Mouse (Mus musculus) embryonic facial prominence, embryonic 15.5 days (tissue): ENCODE results near the gene Rbfox3. TPM values are rescaled to one million over a fixed set of nuclear protein-coding genes. Genes with fewer than 3 reads are reported as not detected.

Source experiments
- ATAC-seq: fragments of 200-750 bp; cut with Nextera tagmentation; 2 replicates; pipeline ENCODE4 v1.8.0; 2017; ENCODE audit warnings: low read depth, moderate TSS enrichment; ENCODE audit not compliant: insufficient number of reproducible peaks, low FRiP score, low TSS enrichment
- H3K27ac ChIP-seq: fragments of 300-500 bp; sonication (generic); replicated peaks from 2 replicates; pipeline ENCODE4 v1.5.1; 2015; ENCODE audit warnings: mild to moderate bottlenecking, inconsistent platforms
- H3K27me3 ChIP-seq: fragments of 300-500 bp; sonication (generic); 2 replicates; pipeline ENCODE4 v1.6.1; 2015; ENCODE audit warnings: inconsistent platforms
- H3K36me3 ChIP-seq: fragments of 300-500 bp; sonication (generic); 2 replicates; pipeline ENCODE4 v1.6.1; 2015; ENCODE audit warnings: mild to moderate bottlenecking, inconsistent platforms
- H3K4me1 ChIP-seq: fragments of 300-500 bp; sonication (generic); 2 replicates; pipeline ENCODE4 v1.6.1; 2015; ENCODE audit warnings: inconsistent platforms
- H3K4me2 ChIP-seq: fragments of 300-500 bp; sonication (generic); replicated peaks from 2 replicates; pipeline ENCODE4 v1.6.1; 2015; ENCODE audit warnings: mild to moderate bottlenecking, inconsistent platforms
- H3K4me3 ChIP-seq: fragments of 300-500 bp; sonication (generic); replicated peaks from 2 replicates; pipeline ENCODE4 v1.5.1; 2015; ENCODE audit warnings: mild to moderate bottlenecking, inconsistent platforms
- H3K9ac ChIP-seq: fragments of 300-500 bp; sonication (generic); 2 replicates; pipeline ENCODE4 v1.6.1; 2015; ENCODE audit warnings: inconsistent platforms
- H3K9me3 ChIP-seq: fragments of 300-500 bp; sonication (generic); replicated peaks from 2 replicates; pipeline ENCODE4 v1.6.1; 2016; ENCODE audit warnings: inconsistent platforms
- WGBS: fragments of 180-500 bp; shearing (Covaris S2); methylation state at CpG from one replicate; pipeline ENCODE4 v1.1.7; 2015; 5-methylcytosine and 5-hydroxymethylcytosine counted together
- polyA plus RNA-seq: library from polyadenylated mRNA; unstranded; fragments of >200 nt; fragmentation: Nextera tagmentation; extraction: Ambion mirVana; gene quantifications from 2 replicates; pipeline ENCODE4 v1.2.1, GENCODE M21; 2015

The Rbfox3 gene
- polyA plus RNA-seq, 1 experiment from 2014 or later = 0.55 TPM

GRCm38 (mm10) chr11:118493458-118493857, 417.9 kb downstream of the Rbfox3 start:
- no peak overlapping the region for H3K27ac ChIP-seq
- H3K4me1 ChIP-seq = peaks cover 14% of the 10 kb centered on the region

GRCm38 (mm10) chr11:118491230-118491629, 420.2 kb downstream of the Rbfox3 start:
- Histone ChIP-seq H3K36me3 (no peaks in the 10 kb centered on the region), H3K4me2 (no peak overlapping the region), H3K9ac (no peak overlapping the region), H3K4me3 (no peak overlapping the region), H3K9me3 (no peaks in the 10 kb centered on the region), H3K27me3 (peaks cover 9% of the 10 kb centered on the region), H3K27ac (no peak overlapping the region), H3K4me1 (peaks cover 11% of the 10 kb centered on the region)
- 84% methylated on average over 7 of the region's 7 CpGs for WGBS
- no peak for ATAC-seq

More at GRCm38 (mm10) chr11:118493458-118493857, 417.9 kb downstream of the Rbfox3 start:
- Histone ChIP-seq H3K4me2 (no peak overlapping the region), H3K9ac (no peak overlapping the region), H3K4me3 (no peak overlapping the region), H3K9me3 (no peaks in the 10 kb centered on the region), H3K36me3 (no peaks in the 10 kb centered on the region), H3K27me3 (peaks cover 9% of the 10 kb centered on the region)
- WGBS = 59% methylated on average over 2 of the region's 2 CpGs
- ATAC-seq = no peak

- H3K9ac ChIP-seq = no peak overlapping the region
- WGBS = 18% methylated on average over 22 of the region's 22 CpGs
- H3K4me1 ChIP-seq = peaks cover 13% of the 10 kb centered on the region
- no peak overlapping the region for H3K4me3 ChIP-seq
- H3K9me3 ChIP-seq = no peaks in the 10 kb centered on the region
- no peak for ATAC-seq
- peak overlapping the region; percentile 8; the same call in 1 of the 2 replicates for H3K4me2 ChIP-seq
- no peak overlapping the region for H3K27ac ChIP-seq
- H3K36me3 ChIP-seq = no peaks in the 10 kb centered on the region
- H3K27me3 ChIP-seq = peaks cover 9% of the 10 kb centered on the region
Observed at GRCm38 (mm10) chr11:118490566-118491218, 420.7 kb downstream of the Rbfox3 start.

- 71% methylated on average over 12 of the region's 12 CpGs for WGBS
- ATAC-seq = no peak
- 0 out of 2 replicates have a peak, but pooled peaks cover 5% of the 10 kb centered on the region for H3K36me3 ChIP-seq
- no peak overlapping the region for H3K9ac ChIP-seq
- no peak overlapping the region for H3K4me2 ChIP-seq
- H3K27me3 ChIP-seq = peaks cover 9% of the 10 kb centered on the region
- H3K4me1 ChIP-seq = peaks cover 23% of the 10 kb centered on the region
- no peak overlapping the region for H3K4me3 ChIP-seq
- H3K27ac ChIP-seq = no peak overlapping the region
- H3K9me3 ChIP-seq = no peaks in the 10 kb centered on the region
Observed at GRCm38 (mm10) chr11:118488907-118489270, 422.5 kb downstream of the Rbfox3 start.

- H3K4me2 ChIP-seq = no peak overlapping the region
- ATAC-seq = no peak
- H3K36me3 ChIP-seq = 0 out of 2 replicates have a peak, but pooled peaks cover 5% of the 10 kb centered on the region
- H3K4me3 ChIP-seq = no peak overlapping the region
- WGBS = 68% methylated on average over 8 of the region's 8 CpGs
- no peaks in the 10 kb centered on the region for H3K9me3 ChIP-seq
- no peak overlapping the region for H3K27ac ChIP-seq
- peaks cover 19% of the 10 kb centered on the region for H3K4me1 ChIP-seq
- no peak overlapping the region for H3K9ac ChIP-seq
- H3K27me3 ChIP-seq = peaks cover 9% of the 10 kb centered on the region
Observed at GRCm38 (mm10) chr11:118488191-118488906, 423.0 kb downstream of the Rbfox3 start.

- WGBS = 80% methylated on average over 29 of the region's 29 CpGs
- Histone ChIP-seq H3K27ac (no peak overlapping the region), H3K9me3 (no peaks in the 10 kb centered on the region), H3K36me3 (0 out of 2 replicates have a peak, but pooled peaks cover 12% of the 10 kb centered on the region), H3K4me2 (no peak overlapping the region), H3K27me3 (peaks cover 9% of the 10 kb centered on the region), H3K4me3 (no peak overlapping the region), H3K9ac (no peak overlapping the region), H3K4me1 (peaks cover 19% of the 10 kb centered on the region)
- no peak for ATAC-seq
Observed at GRCm38 (mm10) chr11:118486881-118487772, 424.3 kb downstream of the Rbfox3 start.

- no peak for ATAC-seq
- 0 out of 2 replicates have a peak, but pooled peaks cover 12% of the 10 kb centered on the region for H3K36me3 ChIP-seq
- H3K4me3 ChIP-seq = no peak overlapping the region
- peaks cover 9% of the 10 kb centered on the region for H3K27me3 ChIP-seq
- H3K9ac ChIP-seq = no peak overlapping the region
- no peak overlapping the region for H3K4me2 ChIP-seq
- H3K9me3 ChIP-seq = no peaks in the 10 kb centered on the region
- H3K4me1 ChIP-seq = peaks cover 19% of the 10 kb centered on the region
- H3K27ac ChIP-seq = no peak overlapping the region
- WGBS = 84% methylated on average over 6 of the region's 6 CpGs
Observed at GRCm38 (mm10) chr11:118486281-118486680, 425.1 kb downstream of the Rbfox3 start.

GRCm38 (mm10) chr11:118485780-118486179, 425.6 kb downstream of the Rbfox3 start:
- peaks cover 9% of the 10 kb centered on the region for H3K27me3 ChIP-seq
- no peak for ATAC-seq
- H3K4me1 ChIP-seq = peaks cover 18% of the 10 kb centered on the region
- no peak overlapping the region for H3K4me3 ChIP-seq
- peak overlapping the region; percentile 53; the same call in 1 of the 2 replicates for H3K27ac ChIP-seq
- H3K4me2 ChIP-seq = no peak overlapping the region
- WGBS = 70% methylated on average over 3 of the region's 3 CpGs
- H3K9me3 ChIP-seq = no peaks in the 10 kb centered on the region
- no peak overlapping the region for H3K9ac ChIP-seq
- 0 out of 2 replicates have a peak, but pooled peaks cover 12% of the 10 kb centered on the region for H3K36me3 ChIP-seq

GRCm38 (mm10) chr11:118485338-118485737, 426.1 kb downstream of the Rbfox3 start:
- H3K9ac ChIP-seq = no peak overlapping the region
- peak; percentile 27; the same call in 1 of the 2 replicates for ATAC-seq
- peaks cover 15% of the 10 kb centered on the region for H3K4me1 ChIP-seq
- WGBS = 33% methylated on average over 11 of the region's 11 CpGs
- H3K27me3 ChIP-seq = peaks cover 7% of the 10 kb centered on the region
- H3K9me3 ChIP-seq = no peaks in the 10 kb centered on the region
- peak overlapping the region; percentile 53; the same call in 1 of the 2 replicates for H3K27ac ChIP-seq
- H3K36me3 ChIP-seq = 0 out of 2 replicates have a peak, but pooled peaks cover 13% of the 10 kb centered on the region
- no peak overlapping the region for H3K4me2 ChIP-seq
- no peak overlapping the region for H3K4me3 ChIP-seq

- Histone ChIP-seq H3K9ac (no peak overlapping the region), H3K27ac (no peak overlapping the region), H3K4me1 (peaks cover 15% of the 10 kb centered on the region), H3K4me2 (no peak overlapping the region), H3K4me3 (no peak overlapping the region), H3K36me3 (0 out of 2 replicates have a peak, but pooled peaks cover 15% of the 10 kb centered on the region), H3K9me3 (no peaks in the 10 kb centered on the region), H3K27me3 (peaks cover under 1% of the 10 kb centered on the region; the same call in 1 of the 2 replicates)
- WGBS = 78% methylated on average over 8 of the region's 8 CpGs
- ATAC-seq = no peak
Observed at GRCm38 (mm10) chr11:118484169-118484568, 427.2 kb downstream of the Rbfox3 start.
